Comparison of ENCODE assay signal across 48 mouse cellular contexts in genomic region chr19:46123876-46124275, GRCm38 (mm10). TPM values are rescaled to one million over a fixed set of nuclear protein-coding genes. Genes with fewer than 3 reads are reported as not detected.
"Had no signal": no experiment of that assay in that cellular context is flagged by ENCODE, and none has a peak within 500 bp of the region (broad histone marks: within the 10 kb centered on the region; RNA-seq: fewer than 3 reads in every experiment).

No protein-coding gene starts in this region.

- H3K4me2 ChIP-seq: heart, embryonic 11.5 days; heart, embryonic 12.5 days; heart, embryonic 13.5 days; heart, embryonic 15.5 days; hindbrain, embryonic 12.5 days; hindbrain, embryonic 13.5 days; hindbrain, embryonic 14.5 days; hindbrain, embryonic 15.5 days; intestine, embryonic 15.5 days; kidney, embryonic 15.5 days had no signal

- H3K4me1 ChIP-seq: heart, embryonic 12.5 days; heart, embryonic 13.5 days; heart, embryonic 15.5 days; hindbrain, embryonic 10.5 days; hindbrain, embryonic 12.5 days; hindbrain, embryonic 13.5 days; hindbrain, embryonic 15.5 days; intestine, embryonic 15.5 days; kidney, embryonic 15.5 days had no signal

- H3K9ac ChIP-seq: heart, embryonic 12.5 days; heart, embryonic 13.5 days; heart, embryonic 15.5 days; hindbrain, embryonic 12.5 days; hindbrain, embryonic 13.5 days; hindbrain, embryonic 14.5 days; hindbrain, embryonic 15.5 days; intestine, embryonic 15.5 days; kidney, embryonic 15.5 days had no signal

- H3K36me3 ChIP-seq: heart, embryonic 12.5 days; heart, embryonic 13.5 days; heart, embryonic 15.5 days; hindbrain, embryonic 10.5 days; hindbrain, embryonic 12.5 days; hindbrain, embryonic 13.5 days; hindbrain, embryonic 15.5 days; intestine, embryonic 15.5 days; kidney, embryonic 15.5 days had no signal

- H3K27me3 ChIP-seq: intestine, embryonic 15.5 days had no signal

- H3K9me3 ChIP-seq: heart, embryonic 12.5 days; heart, embryonic 13.5 days; heart, embryonic 15.5 days; hindbrain, embryonic 10.5 days; hindbrain, embryonic 12.5 days; hindbrain, embryonic 13.5 days; hindbrain, embryonic 15.5 days; intestine, embryonic 15.5 days; kidney, embryonic 15.5 days had no signal

- ATAC-seq: hindbrain, embryonic 16.5 days; hindbrain, postnatal 0 days; inflammation-experienced regulatory T-cells, adult 6 months; intestine, embryonic 15.5 days; intestine, embryonic 16.5 days; intestine, postnatal 0 days had no signal

- DNase-seq: heart, postnatal 10 days; heart, postnatal 14 days; heart, postnatal 36 days; heart, postnatal 4 days; kidney, adult 11 months; kidney, adult 18-20 months; kidney, adult 2 months; kidney, adult 8-10 months; kidney, adult 9 months; kidney, postnatal 10 days; kidney, postnatal 14 days; kidney, postnatal 25 days; kidney, postnatal 36 days; kidney, postnatal 4 days; layer of hippocampus, adult 9-11 months; layer of hippocampus, postnatal 36 days had no signal

- H3K4me3 ChIP-seq: heart, embryonic 12.5 days; heart, embryonic 13.5 days; heart, embryonic 15.5 days; hindbrain, embryonic 10.5 days; hindbrain, embryonic 12.5 days; hindbrain, embryonic 13.5 days; hindbrain, embryonic 15.5 days; intestine, embryonic 15.5 days; kidney, embryonic 15.5 days; layer of hippocampus, adult 2 months had no signal

- H3K27ac ChIP-seq: heart, embryonic 13.5 days; heart, embryonic 15.5 days; hindbrain, embryonic 10.5 days; hindbrain, embryonic 12.5 days; hindbrain, embryonic 13.5 days; hindbrain, embryonic 14.5 days; hindbrain, embryonic 15.5 days; hindbrain, postnatal 0 days; intestine, embryonic 15.5 days; kidney, embryonic 15.5 days; kidney, postnatal 0 days; layer of hippocampus, adult 2 months had no signal

RNA-seq across cellular contexts. Expression of gene Elovl3, which starts 7.8 kb away (rescaled TPM):
- total RNA-seq: heart, postnatal 4 days; hindbrain, postnatal 0 days; layer of hippocampus, adult 18-20 months; layer of hippocampus, adult 2 months; layer of hippocampus, adult 8-10 months; layer of hippocampus, postnatal 10 days; layer of hippocampus, postnatal 14 days; layer of hippocampus, postnatal 25 days; layer of hippocampus, postnatal 36 days had no signal
- polyA plus RNA-seq: heart, embryonic 11.5 days; heart, embryonic 12.5 days; heart, embryonic 13.5 days; heart, embryonic 14.5 days; heart, embryonic 15.5 days; heart, embryonic 16.5 days; heart, postnatal 0 days; hindbrain, embryonic 10.5 days; hindbrain, embryonic 11.5 days; hindbrain, embryonic 12.5 days; hindbrain, embryonic 13.5 days; hindbrain, embryonic 14.5 days; hindbrain, embryonic 16.5 days; hindbrain, postnatal 0 days; inflammation-experienced regulatory T-cells, adult 6 months; intestine, embryonic 14.5 days; intestine, embryonic 15.5 days; intestine, embryonic 16.5 days; intestine, postnatal 0 days; kidney, embryonic 14.5 days; kidney, embryonic 15.5 days; kidney, embryonic 16.5 days; large intestine, adult 2 months had no signal

RNA-seq across cellular contexts. Expression of gene Pitx3, which starts 24.2 kb away (rescaled TPM):
- total RNA-seq: heart, postnatal 4 days; hematopoietic stem cell, adult 5-6 weeks; layer of hippocampus, adult 18-20 months; layer of hippocampus, adult 2 months; layer of hippocampus, adult 8-10 months; layer of hippocampus, postnatal 10 days; layer of hippocampus, postnatal 14 days; layer of hippocampus, postnatal 25 days; layer of hippocampus, postnatal 36 days had no signal
- polyA plus RNA-seq: heart, postnatal 0 days; hindbrain, embryonic 10.5 days; hindbrain, embryonic 14.5 days; hindbrain, postnatal 0 days; inflammation-experienced regulatory T-cells, adult 6 months; intestine, embryonic 14.5 days; intestine, embryonic 15.5 days; intestine, embryonic 16.5 days; intestine, postnatal 0 days; kidney, embryonic 14.5 days; kidney, postnatal 0 days; large intestine, adult 2 months had no signal
